Mouse (Mus musculus) thymus, postnatal 36 days (tissue): ENCODE measurements at regions not wholly inside any gene's neighbourhood (a gene's known extent, or its start where the extent isn't known, plus 50 kb on each side); places are given as distances from the start of the nearest gene placed in this dataset.
A peak's percentile ranks its signal among the peaks of the same experiment; 100 is the strongest.

ENCODE experiments used
- DNase-seq, 2 experiments: peaks; one replicate each; pipeline ENCODE4 v3.0.0; 2022; ENCODE audit warnings: mixed read lengths in 2 of 2

DNA sequence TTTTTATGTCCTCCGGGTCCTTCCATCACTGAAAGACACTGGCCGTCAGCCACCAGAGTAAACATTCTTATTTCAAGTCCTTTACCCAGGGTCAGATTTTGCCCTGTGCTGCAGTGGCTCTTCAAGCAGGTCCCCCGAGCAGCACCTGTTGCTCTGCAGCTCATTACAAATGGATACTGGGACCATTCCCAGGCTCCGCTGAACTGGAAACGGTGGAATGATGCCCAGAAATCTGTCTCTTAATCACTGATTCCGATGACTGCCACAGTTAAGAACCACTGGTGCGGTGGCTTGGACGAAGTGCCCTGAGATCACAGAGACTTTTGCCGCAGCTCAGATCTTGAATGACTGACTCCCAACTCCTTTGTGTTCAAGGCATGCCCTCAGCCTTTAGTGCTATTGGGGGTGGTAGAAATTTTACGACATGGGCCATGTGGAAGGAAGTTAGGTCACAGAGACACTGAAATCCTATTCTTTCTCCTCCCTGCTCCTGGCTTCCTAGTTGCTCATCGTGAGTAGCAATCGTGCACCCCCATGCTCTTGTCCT, 179.6 kb upstream of the Prickle1 start:
- no peak for DNase-seq

DNA sequence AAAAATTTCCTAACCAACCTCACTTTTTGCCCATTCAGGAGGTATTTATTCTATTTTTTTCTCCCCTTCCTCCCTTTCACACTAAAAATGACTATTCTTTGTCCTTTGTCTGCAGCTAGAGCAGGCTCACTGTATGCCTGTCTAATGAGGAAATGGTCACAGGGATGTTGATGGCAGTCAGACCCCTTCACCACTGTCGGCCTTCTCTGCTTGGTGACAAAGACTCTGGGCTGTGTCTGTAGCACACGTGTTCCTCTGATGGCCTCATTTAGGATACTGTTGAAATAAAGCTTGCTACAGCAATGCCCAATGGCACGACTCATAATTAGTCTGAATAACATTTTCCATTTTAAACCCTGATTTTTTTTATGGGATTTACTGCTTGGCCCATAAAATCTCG, 178.6 kb upstream of the Prickle1 start:
- DNase-seq, result no peak

DNA sequence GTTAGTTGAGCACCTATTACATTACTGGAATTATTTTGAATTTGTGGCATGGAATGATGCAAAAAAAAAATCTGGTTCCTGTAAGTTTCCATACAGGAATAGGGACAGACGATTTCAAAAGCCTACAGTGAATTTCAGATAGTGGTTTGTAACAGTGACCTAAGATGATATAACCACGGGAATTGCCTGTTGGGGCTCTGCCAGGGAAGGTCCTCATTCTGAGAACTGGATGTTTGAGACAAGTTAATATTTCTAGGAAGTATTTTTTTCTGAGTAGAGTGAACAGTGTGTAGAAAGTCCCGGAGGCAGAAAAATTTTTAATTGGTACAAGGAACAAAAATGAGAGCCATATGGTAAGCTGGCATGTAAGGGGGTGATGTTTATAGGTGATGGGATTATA, 171.3 kb upstream of the Prickle1 start:
- no peak for DNase-seq

DNA sequence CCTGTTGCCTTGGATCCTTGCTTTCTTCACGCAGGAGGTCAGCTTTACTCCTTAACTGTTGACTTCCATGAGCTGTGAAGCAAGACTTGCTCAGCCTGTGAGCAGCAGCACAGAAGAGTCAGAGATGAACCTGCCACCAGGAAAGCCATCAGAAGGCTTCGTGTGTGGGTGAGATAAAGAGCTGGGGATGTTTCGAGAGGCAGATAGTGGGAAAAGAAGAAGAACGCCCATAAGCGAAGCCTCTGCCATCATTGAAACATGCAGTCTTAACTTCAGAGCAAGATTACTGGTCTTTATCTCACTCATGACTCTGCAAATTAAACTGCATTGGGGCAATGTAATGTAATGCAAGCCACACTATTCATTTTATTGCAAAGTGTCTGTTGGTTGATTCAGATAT, 167.4 kb upstream of the Prickle1 start:
- no peak for DNase-seq

DNA sequence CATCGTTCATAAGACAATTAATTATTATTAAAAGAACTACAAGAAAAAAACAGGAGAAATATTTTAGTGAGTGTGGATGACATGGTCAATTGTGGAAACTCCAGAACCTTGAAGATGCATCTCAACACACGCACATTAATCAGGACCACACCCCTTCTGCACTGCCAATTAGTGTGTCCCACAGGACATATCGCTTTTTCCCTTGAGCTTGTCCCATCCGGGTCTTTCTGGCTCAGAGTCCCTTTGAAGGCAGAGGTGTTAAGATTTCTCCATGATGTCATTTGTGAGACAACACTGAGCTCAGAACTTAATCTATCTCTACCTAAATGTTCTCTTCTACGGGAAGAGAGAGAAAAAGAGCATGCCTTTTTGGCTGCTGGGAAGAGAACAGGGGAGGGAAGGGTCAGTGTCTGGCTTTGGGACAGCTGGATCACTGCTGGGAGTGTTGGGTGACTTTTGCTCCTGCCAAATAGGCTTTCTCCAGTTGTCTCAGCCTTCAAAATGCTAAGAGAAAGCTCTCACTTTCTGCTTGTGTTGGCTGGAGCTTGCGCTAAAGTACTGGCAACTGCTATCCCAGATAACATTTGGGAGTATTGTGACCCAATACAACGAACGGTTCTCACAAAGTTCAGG, 162.6 kb upstream of the Prickle1 start:
- DNase-seq, result no peak

DNA sequence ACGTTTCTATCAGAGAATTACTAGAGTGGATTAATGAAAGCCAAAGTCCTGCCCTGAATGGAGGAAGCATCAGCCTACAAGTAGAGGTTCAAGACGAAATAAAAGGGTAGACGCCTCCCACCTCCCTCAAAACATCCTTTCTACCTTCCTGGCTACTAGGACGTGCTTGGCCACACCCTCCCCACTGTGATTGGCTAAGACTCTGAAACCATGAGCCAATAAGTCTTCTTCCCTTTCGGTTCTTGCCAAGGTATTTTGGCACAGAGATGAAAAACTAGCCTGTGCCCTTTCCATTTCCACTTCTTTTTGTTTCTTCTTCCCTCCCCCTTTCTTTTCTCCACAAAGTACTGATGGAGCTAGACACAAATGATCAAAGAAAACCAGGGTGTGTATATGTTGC, 160.3 kb upstream of the Prickle1 start:
- no peak for DNase-seq

DNA sequence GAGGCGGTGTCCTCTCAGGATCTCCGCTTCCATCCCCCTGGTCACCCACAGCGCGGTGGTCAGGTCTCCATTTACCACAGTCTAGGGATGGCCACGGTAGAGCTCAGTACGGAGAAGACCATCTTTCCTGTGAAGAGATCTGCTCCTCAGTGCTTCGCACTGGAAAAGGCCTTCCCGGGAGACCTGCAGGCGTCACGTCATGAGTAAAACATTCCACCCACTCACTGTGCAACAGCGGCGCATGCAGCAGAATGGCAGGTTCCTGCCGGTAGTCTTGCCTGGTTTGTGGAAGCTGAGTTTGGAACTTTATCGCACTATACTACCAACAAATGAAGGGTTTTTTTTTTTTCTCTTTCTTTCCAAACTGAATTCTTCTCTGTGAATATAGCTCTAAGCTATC, 156.1 kb upstream of the Prickle1 start:
- no peak for DNase-seq

DNA sequence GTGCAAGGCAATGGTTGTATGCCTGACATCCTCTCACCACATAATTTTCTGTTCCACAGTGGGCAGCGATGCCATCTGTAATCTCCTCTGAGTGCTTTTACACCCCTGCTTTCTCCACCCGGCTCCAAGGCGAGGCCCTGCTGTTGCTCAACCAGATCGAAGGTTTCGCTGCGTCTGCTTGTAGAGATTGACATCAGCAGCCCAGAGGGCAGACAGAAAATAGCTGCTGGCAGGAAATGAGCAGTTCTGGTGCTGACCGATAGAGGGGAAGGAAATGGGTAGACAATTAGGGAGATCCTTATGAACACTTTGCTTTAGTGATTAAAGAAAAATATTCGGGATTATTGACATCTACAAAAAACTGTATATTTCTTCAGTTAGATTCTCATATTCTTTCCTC, 155.3 kb upstream of the Prickle1 start:
- DNase-seq, result peak; percentile 25 to 35

DNA sequence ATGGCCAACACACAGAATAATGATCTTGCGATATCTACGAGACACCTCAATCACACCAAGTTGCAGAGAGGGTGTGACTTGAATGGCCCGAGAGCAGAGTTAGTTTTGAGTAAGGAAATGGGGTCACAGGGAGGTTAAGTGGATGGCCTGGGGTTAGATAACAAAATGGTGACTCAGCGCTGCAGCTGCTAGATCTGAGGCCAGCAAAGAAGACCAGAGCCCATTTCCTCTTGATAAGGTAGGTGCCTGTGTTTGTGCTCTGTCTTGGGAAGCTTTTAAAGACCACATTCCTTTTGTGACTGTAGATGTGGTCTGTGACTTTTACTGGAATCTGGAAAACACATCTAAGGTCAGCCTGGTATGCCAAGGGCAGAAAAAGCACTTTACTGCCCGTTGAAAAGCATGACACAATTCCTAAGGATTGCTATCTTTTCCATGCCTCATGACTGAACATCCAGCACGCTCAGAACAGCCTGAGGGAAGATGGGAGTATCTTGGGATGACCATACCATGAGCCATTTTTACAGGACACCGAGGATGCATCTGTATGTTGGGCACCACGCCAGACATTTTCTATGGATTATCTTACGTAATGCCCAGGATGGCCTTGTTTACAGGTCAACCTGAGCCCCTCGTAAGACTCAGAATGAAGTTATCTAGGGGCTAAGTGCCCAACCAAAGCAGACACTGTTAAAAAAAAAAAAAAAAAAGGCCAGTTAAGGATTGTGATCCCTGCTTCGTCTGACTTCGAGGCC, 148.7 kb upstream of the Prickle1 start:
- DNase-seq, result no peak

DNA sequence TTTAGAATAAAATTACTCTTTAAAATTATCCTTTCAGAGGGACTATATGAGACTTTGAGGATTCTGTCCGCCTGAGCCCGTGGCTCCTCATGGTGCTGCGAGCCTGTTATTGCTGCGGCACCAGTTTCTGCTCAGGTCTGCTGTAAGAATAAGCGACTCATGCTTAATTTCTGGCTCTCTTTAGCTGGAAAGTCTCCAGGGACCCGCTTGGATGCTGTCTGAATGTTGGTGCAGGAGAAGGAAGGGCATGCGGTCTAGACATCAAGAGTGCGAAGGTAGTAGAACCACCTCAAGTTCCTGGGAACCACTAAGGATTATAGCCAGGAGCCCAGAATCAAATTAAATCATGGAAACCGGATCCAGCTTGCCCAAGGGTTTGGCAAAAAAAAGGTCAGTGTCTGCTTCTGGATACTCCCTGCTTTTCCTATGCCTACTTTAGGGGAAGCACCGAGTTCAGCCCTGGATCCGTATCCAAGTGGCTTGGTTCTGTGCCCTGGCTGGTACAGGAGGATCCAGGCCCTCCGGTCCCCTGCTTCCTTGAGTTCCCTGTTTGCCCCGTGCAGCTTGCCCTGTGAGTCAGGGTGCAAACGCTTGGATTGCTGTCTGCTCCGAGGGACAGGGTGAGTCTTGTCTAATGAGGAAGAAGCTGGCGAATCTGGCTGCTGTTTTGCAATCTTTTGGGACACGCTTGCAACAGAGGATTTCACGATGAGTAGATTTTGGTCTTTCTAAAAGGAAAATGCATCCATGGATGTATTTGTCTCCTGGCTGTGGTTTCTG, 138.2 kb upstream of the Prickle1 start:
- no peak for DNase-seq

DNA sequence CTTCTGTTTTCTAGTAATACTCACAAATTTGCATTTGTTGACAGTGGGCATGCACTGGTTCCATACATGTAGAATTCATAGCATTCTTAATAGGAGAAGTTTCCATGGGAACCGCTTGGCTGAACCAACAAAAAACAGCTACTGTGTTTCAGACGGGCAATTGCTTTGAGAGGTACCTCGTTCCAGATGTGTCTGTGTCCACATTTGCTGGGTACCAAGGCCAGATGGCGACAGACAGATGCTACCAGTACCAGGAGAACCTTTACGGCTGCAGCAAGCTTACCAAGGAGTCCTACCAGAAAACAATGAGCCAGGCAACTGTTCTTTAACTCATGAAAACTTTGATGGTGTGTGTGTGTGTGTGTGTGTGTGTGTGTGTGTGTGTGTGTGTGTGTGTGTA, 137.1 kb upstream of the Prickle1 start:
- DNase-seq, result no peak

DNA sequence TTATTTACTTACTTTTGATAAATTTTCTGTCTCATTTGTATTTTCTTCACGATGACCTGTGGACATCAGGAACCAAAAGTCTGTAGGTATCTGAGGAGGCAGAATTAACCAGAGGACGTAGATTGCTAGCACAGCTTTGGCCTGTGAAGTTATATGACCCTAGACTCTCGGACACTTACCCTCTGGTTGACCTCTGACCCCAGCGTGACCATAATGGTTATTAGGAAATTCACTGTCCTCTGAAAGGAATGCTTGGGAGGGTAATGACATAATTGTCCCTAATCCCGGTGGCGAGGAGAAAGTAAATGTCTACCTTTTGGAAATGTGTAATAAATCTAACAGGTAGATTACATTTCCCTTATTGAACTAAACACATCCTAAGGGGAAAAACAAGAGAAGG, 135.5 kb upstream of the Prickle1 start:
- no peak for DNase-seq

DNA sequence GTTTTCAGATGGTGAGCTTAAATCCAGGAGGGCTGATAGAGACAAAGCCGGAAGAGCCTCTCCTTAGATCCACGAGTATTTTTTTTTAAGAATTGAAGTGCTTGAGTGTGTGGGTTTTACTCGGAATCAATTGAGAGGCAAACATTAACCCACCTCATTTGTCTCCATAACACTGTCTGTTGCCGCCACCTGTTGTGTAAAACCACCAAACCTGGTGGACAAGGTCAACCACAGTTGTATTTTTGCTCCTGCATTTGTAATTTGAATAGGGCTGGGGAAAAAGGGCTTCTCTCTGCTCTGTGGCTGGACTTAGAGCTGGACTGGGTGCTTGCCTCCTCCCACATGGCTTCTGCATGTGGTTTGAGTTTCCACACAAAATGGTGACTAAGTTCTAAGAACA, 119.8 kb upstream of the Prickle1 start:
- DNase-seq, result no peak

DNA sequence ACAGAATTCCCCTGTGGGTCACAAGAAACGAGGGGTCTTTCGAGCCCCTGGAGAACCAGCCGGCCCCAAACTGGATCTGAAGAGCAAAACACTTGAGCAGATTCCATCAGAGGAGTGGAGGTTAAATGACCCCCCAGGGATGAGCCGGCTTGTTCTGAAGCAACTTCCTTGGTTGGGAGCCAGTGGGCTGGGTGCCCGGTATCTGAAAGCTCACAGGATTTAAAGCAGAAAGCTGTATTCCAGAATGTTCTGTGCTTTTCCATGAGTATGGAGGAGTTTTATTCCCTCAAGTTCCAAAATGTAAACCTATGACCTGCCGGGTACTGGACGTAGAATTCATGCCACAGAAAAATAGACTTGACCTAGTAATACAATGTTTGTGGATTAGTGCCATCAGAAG, 117.7 kb upstream of the Prickle1 start:
- DNase-seq, result no peak

DNA sequence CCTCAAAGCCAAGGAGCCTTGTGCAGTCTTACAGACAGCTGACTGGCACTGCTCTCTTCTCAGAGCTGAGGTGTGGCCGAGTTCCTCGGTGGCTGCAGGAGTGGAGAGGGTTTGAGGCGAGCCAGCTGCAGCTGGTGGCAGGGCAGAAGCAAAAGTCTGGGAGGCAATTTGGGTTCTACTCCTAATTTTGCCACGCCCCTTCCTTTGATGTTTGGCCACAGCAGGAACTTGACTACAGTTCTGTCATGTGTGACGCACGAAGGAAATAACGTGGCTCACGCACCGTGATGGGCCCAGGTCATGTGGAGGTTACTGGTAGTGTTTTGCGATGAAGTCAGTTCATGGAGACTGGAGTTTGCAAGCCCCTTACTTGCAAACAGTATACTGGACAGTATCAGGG, 116.9 kb upstream of the Prickle1 start:
- peak; percentile 49 to 64 for DNase-seq

DNA sequence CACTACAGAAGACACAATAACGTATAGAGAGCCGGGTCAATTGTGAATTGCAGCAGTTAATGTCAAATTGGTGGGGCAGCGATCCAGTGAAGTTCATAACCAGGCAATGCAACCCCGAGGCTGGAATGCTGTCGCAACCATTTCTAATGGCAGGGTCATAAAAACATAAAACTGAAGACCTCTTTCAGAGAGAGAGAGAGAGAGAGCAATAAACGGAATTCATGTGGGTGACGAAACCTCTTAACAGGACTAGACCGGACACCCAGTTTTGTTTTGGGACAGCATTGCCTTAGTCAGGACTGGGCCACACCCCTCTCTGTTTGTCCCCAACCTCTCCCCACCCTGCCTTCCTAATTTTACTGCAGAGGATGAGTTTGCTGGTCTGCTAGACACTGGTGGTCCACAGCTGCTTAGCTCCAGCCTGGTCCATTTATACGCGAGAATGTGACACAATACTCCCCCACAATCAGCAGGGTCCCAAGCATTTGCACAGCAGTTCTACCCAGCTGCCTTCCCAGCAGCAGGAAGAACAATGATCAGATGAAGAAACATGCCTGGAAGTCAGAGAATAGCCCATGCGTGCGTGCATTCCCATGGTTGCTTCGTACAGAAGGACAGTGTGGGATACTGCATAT, 115.6 kb upstream of the Prickle1 start:
- no peak for DNase-seq

DNA sequence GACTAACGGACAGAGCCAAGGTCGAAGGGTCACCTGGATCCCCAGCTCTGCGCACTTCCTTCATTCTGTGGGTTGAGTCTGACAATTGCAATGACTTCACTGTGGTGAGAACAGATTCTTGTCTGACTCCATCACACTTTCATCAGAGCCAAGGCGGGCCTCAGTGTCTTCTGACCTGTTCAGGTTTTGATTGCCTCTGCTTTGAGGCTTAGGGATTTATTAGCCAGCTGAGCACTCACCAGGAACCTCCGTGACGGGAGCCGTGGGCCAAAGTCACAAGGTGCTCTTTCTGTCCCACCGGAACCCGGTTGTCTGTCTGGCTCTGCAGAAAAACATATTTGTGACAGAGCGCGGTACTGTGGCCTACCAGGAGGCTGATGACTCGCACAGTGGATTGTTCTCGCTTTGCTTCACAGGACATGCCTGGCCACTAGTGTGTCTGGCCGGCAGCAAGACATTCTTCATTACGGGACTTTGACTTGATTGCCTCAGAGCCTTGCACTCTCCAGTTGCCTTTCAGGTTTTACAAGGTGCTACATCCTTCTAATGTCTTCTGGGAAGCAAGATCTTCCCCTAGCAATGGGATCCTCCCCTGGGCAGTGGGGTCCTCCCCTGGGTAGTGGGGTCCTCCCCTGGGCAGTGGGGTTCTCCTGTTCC, 114.9 kb upstream of the Prickle1 start:
- no peak for DNase-seq

DNA sequence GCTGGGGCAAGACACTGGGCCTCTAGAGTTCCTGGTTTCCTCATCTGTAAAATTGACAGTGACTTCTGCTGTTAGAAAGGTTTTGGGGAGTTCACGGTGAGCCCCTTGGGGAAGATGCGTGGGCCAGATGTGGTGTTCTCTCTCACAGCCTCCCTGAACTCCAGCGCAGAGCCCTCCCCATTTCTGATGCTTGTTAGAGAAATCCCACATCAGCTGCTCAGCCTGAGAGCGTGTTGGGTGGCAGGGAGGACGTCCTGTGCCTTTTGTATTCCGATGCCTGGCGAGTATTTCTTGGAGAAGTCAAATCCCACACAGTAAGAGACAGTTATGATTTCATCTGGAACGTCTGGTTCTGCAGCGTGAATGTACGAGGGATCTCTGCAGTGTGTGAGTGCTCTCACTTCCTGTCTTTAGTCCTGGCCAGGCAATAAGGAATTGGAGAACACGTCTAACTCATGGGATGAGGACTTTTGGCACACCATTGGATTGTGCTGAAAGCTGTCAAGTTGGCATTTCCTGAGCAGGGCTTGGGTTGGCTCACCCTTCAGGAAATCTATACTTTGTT, 110.8 kb upstream of the Prickle1 start:
- DNase-seq, result no peak

DNA sequence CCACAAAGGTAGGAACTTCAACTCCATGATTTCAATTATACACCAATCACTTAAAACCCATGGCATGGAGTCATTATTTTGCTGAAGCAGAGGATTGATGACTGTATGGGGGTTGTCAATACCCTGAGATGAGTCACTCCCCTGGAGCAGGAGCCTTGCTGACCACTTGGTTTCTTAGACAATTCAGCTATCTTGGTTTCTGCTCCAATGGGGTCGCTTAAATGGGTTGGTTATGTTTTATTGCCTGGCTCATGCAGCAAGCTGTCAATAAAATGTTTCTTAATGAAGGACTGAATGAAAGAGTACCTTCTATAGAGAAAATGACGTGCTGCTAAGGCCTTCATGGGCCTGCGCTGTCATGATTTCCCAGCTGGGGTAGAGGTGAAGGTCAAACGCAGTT, 110.0 kb upstream of the Prickle1 start:
- no peak for DNase-seq

DNA sequence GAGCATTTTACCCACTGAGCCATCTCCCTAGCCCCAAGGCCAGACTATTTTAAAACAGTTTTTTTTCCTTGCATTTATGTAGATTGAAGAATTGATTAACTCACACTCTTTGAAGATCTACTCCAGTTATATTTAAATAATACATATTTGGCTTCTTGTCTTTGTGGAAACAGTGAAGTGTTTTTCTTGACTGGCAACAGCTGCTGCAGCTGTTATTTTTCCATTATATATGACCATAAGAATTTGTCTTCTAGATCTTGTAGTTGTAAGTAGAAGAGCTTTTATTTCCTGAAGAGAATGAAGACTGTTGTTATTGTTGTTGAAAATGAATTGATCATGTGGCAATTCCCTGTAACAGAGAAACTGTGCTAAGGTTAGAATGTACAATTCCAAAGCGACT, 109.4 kb upstream of the Prickle1 start:
- DNase-seq, result no peak

DNA sequence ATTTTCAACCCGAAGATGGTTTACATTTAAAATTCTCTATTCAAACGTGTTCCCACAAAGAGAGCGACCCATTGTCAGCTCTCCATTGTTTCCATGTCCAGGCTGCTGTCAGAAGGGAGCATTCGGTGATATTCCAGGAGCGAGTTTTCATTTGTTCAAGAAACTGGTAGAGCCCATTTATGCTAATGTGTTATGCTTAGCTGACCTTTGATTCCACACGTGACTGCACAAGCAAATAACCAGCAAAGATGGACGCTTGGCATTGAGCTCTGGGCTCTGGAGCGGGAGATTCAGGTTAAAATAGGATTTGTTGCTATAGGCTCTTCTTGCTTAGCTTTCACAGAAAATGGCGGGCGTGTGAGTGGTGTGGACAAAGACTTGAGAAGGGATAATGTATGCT, 105.3 kb upstream of the Prickle1 start:
- DNase-seq, result no peak

DNA sequence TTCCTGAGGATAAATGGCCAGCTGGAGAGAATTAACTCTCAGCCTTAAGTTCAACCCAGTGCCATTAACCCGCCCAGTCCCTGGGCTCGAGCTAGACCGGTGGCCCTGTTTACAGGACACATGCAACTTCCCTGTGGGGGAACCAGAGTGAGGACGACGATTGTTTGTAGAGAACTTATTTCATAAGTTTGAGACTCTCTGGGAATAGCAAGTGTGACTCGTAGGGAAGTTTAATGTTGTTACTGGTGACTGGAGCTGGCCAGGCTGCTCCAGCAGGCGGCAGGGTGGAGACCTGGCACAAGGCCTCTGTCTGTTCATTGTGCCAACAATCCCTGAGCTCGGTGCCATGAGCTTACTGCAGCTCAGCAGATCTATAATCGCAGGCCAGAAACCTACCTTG, 104.3 kb upstream of the Prickle1 start:
- no peak for DNase-seq
